Comparison of ENCODE assay signal across 30 mouse cellular contexts in the genomic region with DNA sequence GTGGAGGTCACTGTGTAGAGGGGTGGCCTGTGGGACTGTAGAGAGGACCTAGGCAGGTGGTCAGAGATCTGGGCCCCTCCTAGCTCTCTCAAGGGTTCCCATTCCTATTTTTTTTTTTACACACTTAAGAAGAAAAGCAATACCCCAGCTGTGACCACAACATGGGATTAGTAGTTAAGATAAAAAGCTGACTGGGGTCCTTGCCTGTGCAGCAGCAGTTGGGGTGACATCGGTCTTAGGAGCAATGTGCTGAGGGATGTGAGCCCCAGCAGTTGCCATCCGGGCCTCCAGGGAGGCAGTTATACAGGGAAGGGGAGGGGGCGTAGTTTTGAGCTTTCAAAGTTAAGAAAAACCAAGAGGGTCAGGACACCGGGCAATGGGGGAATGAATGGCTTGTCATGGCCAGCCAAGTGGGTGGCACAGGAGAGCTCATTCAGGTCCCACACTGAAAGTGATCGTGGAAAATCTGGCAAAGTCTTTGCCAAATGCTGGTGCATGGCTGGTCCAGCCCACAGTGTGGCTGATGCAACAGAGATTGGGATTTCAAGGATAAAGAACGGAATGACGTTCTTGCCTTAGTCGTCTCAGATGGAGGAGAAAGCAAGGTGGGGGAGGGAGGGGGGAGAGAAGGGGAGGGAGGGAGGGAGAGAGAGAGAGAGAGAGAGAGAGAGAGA.
DNase-seq lines count a peak whose midpoint lies in the region; ATAC-seq and TF ChIP-seq lines count a peak whose summit lies in the region.
"Had no signal": no experiment of that assay in that cellular context is flagged by ENCODE, and none has a peak within 500 bp of the region (broad histone marks: within the 10 kb centered on the region; RNA-seq: fewer than 3 reads in every experiment).

No protein-coding gene starts in this region.

- WGBS in forebrain, embryonic 10.5 days, result 54% methylated on average over 8 of the region's 8 CpGs
- 38% methylated on average over 8 of the region's 8 CpGs for WGBS in forebrain, postnatal 0 days
- 69% methylated on average over 8 of the region's 8 CpGs for WGBS in limb, embryonic 10.5 days
- WGBS in kidney, embryonic 15.5 days, result 54% methylated on average over 8 of the region's 8 CpGs

- H3K27ac ChIP-seq in forebrain, embryonic 10.5 days, result peak overlapping the region; percentile 48; the same call in 1 of the 2 replicates
- no peak overlapping the region for H3K27ac ChIP-seq in forebrain, postnatal 0 days (ENCODE audit: low read depth, low read length)
- H3K27ac ChIP-seq in MEL (ENCODE audit: control insufficient read depth, low read depth, low read length), result no peak overlapping the region
- H3K27ac ChIP-seq in limb, embryonic 10.5 days, result peak overlapping the region; percentile 42; the same call in 1 of the 2 replicates
- H3K27ac ChIP-seq in kidney, embryonic 15.5 days, result no peak overlapping the region
- H3K27ac ChIP-seq: embryonic facial prominence, embryonic 10.5 days; embryonic facial prominence, embryonic 15.5 days; heart, adult 2 months; hindbrain, embryonic 13.5 days; limb, embryonic 12.5 days; liver, embryonic 15.5 days; neural tube, embryonic 15.5 days; stomach, postnatal 0 days had no signal

- no peak for TF ChIP-seq CTCF in forebrain, postnatal 0 days (IDR thresholded peaks at IDR 0.05; ENCODE audit: low read depth)
- no peak for TF ChIP-seq CTCF in MEL (IDR thresholded peaks at IDR 0.05 in 2 of 3, conservative IDR thresholded peaks at IDR 0.05 in 1 of 3; ENCODE audit: control insufficient read depth in 1 of 3, insufficient read depth in 1 of 3, low read depth in 2 of 3, low read length in 3 of 3, poor library complexity in 1 of 3, severe bottlenecking in 1 of 3)

- no peaks in the 10 kb centered on the region for H3K79me2 ChIP-seq in MEL (ENCODE audit: control insufficient read depth, insufficient read depth, low read length, poor library complexity)

- peaks cover 33% of the 10 kb centered on the region for H3K4me1 ChIP-seq in forebrain, embryonic 10.5 days
- no peaks in the 10 kb centered on the region for H3K4me1 ChIP-seq in forebrain, postnatal 0 days (ENCODE audit: insufficient read depth)
- peaks cover 9 to 16% of the 10 kb centered on the region in 2 experiments; a peak in 3 of 4 replicates for H3K4me1 ChIP-seq in MEL (ENCODE audit: control insufficient read depth in 1 of 2, insufficient read depth in 2 of 2, low read length in 2 of 2)
- peaks cover 52% of the 10 kb centered on the region for H3K4me1 ChIP-seq in limb, embryonic 10.5 days
- H3K4me1 ChIP-seq in kidney, embryonic 15.5 days, result peaks cover 6% of the 10 kb centered on the region; the same call in 1 of the 2 replicates
- H3K4me1 ChIP-seq: embryonic facial prominence, embryonic 15.5 days; liver, embryonic 15.5 days; neural tube, embryonic 15.5 days had no signal

- H3K27me3 ChIP-seq in forebrain, embryonic 10.5 days (ENCODE audit: poor library complexity, severe bottlenecking), result peaks cover 56% of the 10 kb centered on the region
- H3K27me3 ChIP-seq in forebrain, postnatal 0 days (ENCODE audit: insufficient read depth, low read length), result no peaks in the 10 kb centered on the region
- no peaks in the 10 kb centered on the region for H3K27me3 ChIP-seq in MEL (ENCODE audit: control insufficient read depth in 1 of 2, insufficient read depth in 2 of 2, low read length in 2 of 2)
- H3K27me3 ChIP-seq in limb, embryonic 10.5 days (ENCODE audit: low read depth, poor library complexity, severe bottlenecking), result peaks cover 5% of the 10 kb centered on the region; the same call in 1 of the 2 replicates
- no peaks in the 10 kb centered on the region for H3K27me3 ChIP-seq in kidney, embryonic 15.5 days
- H3K27me3 ChIP-seq: embryonic facial prominence, embryonic 15.5 days; limb, embryonic 12.5 days; neural tube, embryonic 15.5 days had no signal

- no peak for DNase-seq in forebrain, embryonic 10.5 days (ENCODE audit: extremely low spot score, low spot score)
- no peak for DNase-seq in forebrain, postnatal 0 days
- DNase-seq in 3T3-L1 (ENCODE audit: low read depth, low spot score), result peak; percentile 61
- DNase-seq in MEL (ENCODE audit: low read depth, low spot score), result peak; percentile 51
- no peak for DNase-seq in limb, embryonic 10.5 days (ENCODE audit: low spot score)
- DNase-seq in Muller cell, postnatal 12 days (ENCODE audit: inconsistent ontology term), result no peak
- DNase-seq: cerebellum, adult 18-20 months; cerebellum, postnatal 14 days; gastrocnemius, postnatal 25 days; heart, adult 2 months; heart, postnatal 4 days; kidney, adult 8-10 months; kidney, postnatal 10 days; layer of hippocampus, adult 9-11 months; lung, embryonic 14.5 days; lung, postnatal 14 days; right cerebral cortex, postnatal 25 days; thymus, adult 18-20 months; thymus, postnatal 25 days had no signal

- no peaks in the 10 kb centered on the region for H3K9me3 ChIP-seq in forebrain, embryonic 10.5 days
- H3K9me3 ChIP-seq in forebrain, postnatal 0 days (ENCODE audit: low read length), result no peaks in the 10 kb centered on the region
- no peaks in the 10 kb centered on the region for H3K9me3 ChIP-seq in MEL (replicated peaks; ENCODE audit: insufficient read depth, low read length)
- H3K9me3 ChIP-seq in limb, embryonic 10.5 days (replicated peaks), result no peaks in the 10 kb centered on the region
- H3K9me3 ChIP-seq in kidney, embryonic 15.5 days (replicated peaks), result no peaks in the 10 kb centered on the region
- H3K9me3 ChIP-seq: embryonic facial prominence, embryonic 10.5 days; embryonic facial prominence, embryonic 15.5 days; heart, embryonic 12.5 days; hindbrain, embryonic 13.5 days; limb, embryonic 12.5 days; liver, embryonic 15.5 days; neural tube, embryonic 15.5 days had no signal

- no peak for TF ChIP-seq RAD21 in MEL (IDR thresholded peaks at IDR 0.05; ENCODE audit: low read depth, low read length)

- no peak for TF ChIP-seq POLR2A in MEL (IDR thresholded peaks at IDR 0.05; ENCODE audit: control insufficient read depth in 1 of 2, insufficient read depth in 1 of 2, low read depth in 1 of 2, low read length in 2 of 2, poor library complexity in 1 of 2)

- peak in 1 of 2 experiments; percentile 36; a peak in 2 of 4 replicates for TF ChIP-seq EP300 in MEL (IDR thresholded peaks at IDR 0.05; ENCODE audit: low read depth in 1 of 2, low read length in 2 of 2)

- ATAC-seq in forebrain, postnatal 0 days, result no peak
- no peak for ATAC-seq in kidney, embryonic 15.5 days (replicated peaks; ENCODE audit: low FRiP score)
- ATAC-seq: forebrain, embryonic 14.5 days; intestine, embryonic 16.5 days had no signal

- H3K36me3 ChIP-seq in forebrain, embryonic 10.5 days (replicated peaks), result no peaks in the 10 kb centered on the region
- no peaks in the 10 kb centered on the region for H3K36me3 ChIP-seq in forebrain, postnatal 0 days (ENCODE audit: insufficient read depth)
- no peaks in the 10 kb centered on the region; a peak in 1 of 4 replicates for H3K36me3 ChIP-seq in MEL (ENCODE audit: control insufficient read depth in 1 of 2, insufficient read depth in 2 of 2, low read length in 2 of 2)
- no peaks in the 10 kb centered on the region for H3K36me3 ChIP-seq in limb, embryonic 10.5 days
- H3K36me3 ChIP-seq in kidney, embryonic 15.5 days, result no peaks in the 10 kb centered on the region
- H3K36me3 ChIP-seq: embryonic facial prominence, embryonic 10.5 days; embryonic facial prominence, embryonic 15.5 days; heart, embryonic 12.5 days; hindbrain, embryonic 13.5 days; limb, embryonic 12.5 days; liver, embryonic 15.5 days; neural tube, embryonic 15.5 days had no signal

- no peak overlapping the region for H3K4me3 ChIP-seq in forebrain, embryonic 10.5 days
- no peak overlapping the region for H3K4me3 ChIP-seq in forebrain, postnatal 0 days (ENCODE audit: low read depth, low read length)
- H3K4me3 ChIP-seq in MEL (ENCODE audit: control insufficient read depth in 1 of 2, insufficient read depth in 1 of 2, low read depth in 2 of 2, low read length in 2 of 2), result peak overlapping the region in 1 of 2 experiments; percentile 6; a peak in 1 of 4 replicates
- H3K4me3 ChIP-seq in limb, embryonic 10.5 days, result no peak overlapping the region
- no peak overlapping the region for H3K4me3 ChIP-seq in kidney, embryonic 15.5 days (replicated peaks)
- H3K4me3 ChIP-seq: embryonic facial prominence, embryonic 10.5 days; embryonic facial prominence, embryonic 15.5 days; heart, adult 2 months; heart, embryonic 12.5 days; hindbrain, embryonic 13.5 days; limb, embryonic 12.5 days; liver, embryonic 15.5 days; neural tube, embryonic 15.5 days had no signal

- no peak overlapping the region for H3K9ac ChIP-seq in forebrain, postnatal 0 days
- 0 out of 2 replicates have a peak overlapping the region, but pooled peaks have one; percentile 5 for H3K9ac ChIP-seq in MEL (ENCODE audit: control insufficient read depth, low read depth, low read length, poor library complexity, severe bottlenecking)
- H3K9ac ChIP-seq in kidney, embryonic 15.5 days, result no peak overlapping the region
- H3K9ac ChIP-seq: embryonic facial prominence, embryonic 15.5 days; heart, embryonic 12.5 days; hindbrain, embryonic 13.5 days; limb, embryonic 12.5 days; liver, embryonic 15.5 days; lung, embryonic 14.5 days; neural tube, embryonic 15.5 days had no signal

- H3K4me2 ChIP-seq in forebrain, postnatal 0 days (ENCODE audit: low read depth), result no peak overlapping the region
- no peak overlapping the region for H3K4me2 ChIP-seq in kidney, embryonic 15.5 days
- H3K4me2 ChIP-seq: embryonic facial prominence, embryonic 15.5 days; heart, embryonic 12.5 days; hindbrain, embryonic 13.5 days; limb, embryonic 12.5 days; liver, embryonic 15.5 days; lung, embryonic 14.5 days; neural tube, embryonic 15.5 days had no signal

TF ChIP-seq in MEL, 35 proteins besides CTCF, POLR2A, EP300 and RAD21 (continues in another document):
- TF ChIP-seq BHLHE40 (IDR thresholded peaks at IDR 0.05; ENCODE audit: borderline replicate concordance, low read depth, low read length) (no peak), NRF1 (IDR thresholded peaks at IDR 0.05; ENCODE audit: insufficient read depth, low read depth, low read length, poor library complexity, severe bottlenecking) (no peak), ZNF384 (IDR thresholded peaks at IDR 0.05; ENCODE audit: low read depth, low read length) (peak; percentile 74), NELFE (IDR thresholded peaks at IDR 0.05; ENCODE audit: low read depth, low read length) (no peak), MYC (IDR thresholded peaks at IDR 0.05; ENCODE audit: low read depth, low read length) (no peak), CHD1 (IDR thresholded peaks at IDR 0.05; ENCODE audit: low read depth, low read length) (no peak), SIN3A (IDR thresholded peaks at IDR 0.05; ENCODE audit: low read length) (0 out of 2 replicates have a peak, but pooled peaks have one; percentile 21), MAZ (IDR thresholded peaks at IDR 0.05; ENCODE audit: low read depth, low read length) (no peak), ZMIZ1 (IDR thresholded peaks at IDR 0.05; ENCODE audit: low read depth, low read length) (no peak), JUND (IDR thresholded peaks at IDR 0.05; ENCODE audit: low read depth, low read length) (no peak), SMC3 (IDR thresholded peaks at IDR 0.05; ENCODE audit: low read depth, low read length) (no peak), GABPA (IDR thresholded peaks at IDR 0.05; ENCODE audit: low read depth, low read length) (no peak), MYB (IDR thresholded peaks at IDR 0.05; ENCODE audit: low read depth, low read length) (no peak)

Comparison
In these comparisons a context has a peak if more than half of its experiments do, and no peak if none do; other contexts are left out.
1. H3K27ac ChIP-seq: peak in forebrain, embryonic 10.5 days (single experiment) and limb, embryonic 10.5 days (single experiment); none in forebrain, postnatal 0 days (single experiment), MEL (single experiment) and kidney, embryonic 15.5 days (single experiment).
2. DNase-seq: peak in 3T3-L1 (single experiment) and MEL (single experiment); none in forebrain, embryonic 10.5 days (single experiment), forebrain, postnatal 0 days (single experiment), limb, embryonic 10.5 days (single experiment) and Muller cell, postnatal 12 days (single experiment).